Mouse (Mus musculus): ENCODE data around the gene Rhbdl1. TPM values are rescaled to one million over a fixed set of nuclear protein-coding genes. Genes with fewer than 3 reads are reported as not detected.

Gene Rhbdl1
- total RNA-seq (2021), result 10 to 100 TPM; 11.9 to 14.6 TPM
- long read RNA-seq, experiment 1, partial matches to known transcripts, result 3 of 6 reads
- long read RNA-seq, experiment 1, other reads (novel, unspliced or antisense), result 2 of 6 reads
- long read RNA-seq, experiment 2, transcript Rhbdl1-201 (8 exons, 1,711 nt), result major isoform, 7 of 22 reads
- long read RNA-seq, experiment 2, partial matches to known transcripts, result 9 of 22 reads
- long read RNA-seq, experiment 2, other reads (novel, unspliced or antisense), result 6 of 22 reads

GRCm38 (mm10) chr17:25837076-25837410 lies at the start of gene Rhbdl1:
TSS of gene Rhbdl1 (minus strand) at chr17:25837295.
- peak; percentile 90 for DNase-seq

- no peak for DNase-seq
Measured at GRCm38 (mm10) chr17:25886806-25887205, 49.7 kb upstream of the Rhbdl1 start.

- DNase-seq, result peak; percentile 30
Measured at GRCm38 (mm10) chr17:25885636-25886035, 48.5 kb upstream of the Rhbdl1 start.

GRCm38 (mm10) chr17:25883824-25884223 lies 46.7 kb upstream of the Rhbdl1 start:
- no peak for DNase-seq

GRCm38 (mm10) chr17:25883268-25883667 lies 46.2 kb upstream of the Rhbdl1 start:
- DNase-seq, result no peak

- DNase-seq, result peak; percentile 41
Measured at GRCm38 (mm10) chr17:25882306-25882705, 45.2 kb upstream of the Rhbdl1 start.

GRCm38 (mm10) chr17:25881691-25882090 lies 44.6 kb upstream of the Rhbdl1 start:
- DNase-seq, result no peak

GRCm38 (mm10) chr17:25880913-25881641 lies 44.0 kb upstream of the Rhbdl1 start:
- DNase-seq, result no peak

GRCm38 (mm10) chr17:25880196-25880910 lies 43.3 kb upstream of the Rhbdl1 start, which contains the start of gene Wfikkn1:
TSS of gene Wfikkn1 (minus strand) at chr17:25880858.
- no peak for DNase-seq

GRCm38 (mm10) chr17:25879750-25880149 lies 42.7 kb upstream of the Rhbdl1 start:
- DNase-seq, result no peak

- peak; percentile 69 for DNase-seq
Measured at GRCm38 (mm10) chr17:25879261-25879660, 42.2 kb upstream of the Rhbdl1 start.

GRCm38 (mm10) chr17:25878611-25879180 lies 41.6 kb upstream of the Rhbdl1 start:
- no peak for DNase-seq

- no peak for DNase-seq
Measured at GRCm38 (mm10) chr17:25877741-25878610, 40.9 kb upstream of the Rhbdl1 start.

GRCm38 (mm10) chr17:25877025-25877424 lies 39.9 kb upstream of the Rhbdl1 start:
- no peak for DNase-seq

- DNase-seq, result peak; percentile 24
Measured at GRCm38 (mm10) chr17:25876347-25876915, 39.3 kb upstream of the Rhbdl1 start.

GRCm38 (mm10) chr17:25875171-25876136 lies 38.4 kb upstream of the Rhbdl1 start:
- peak; percentile 93 for DNase-seq

GRCm38 (mm10) chr17:25874721-25875170 lies 37.7 kb upstream of the Rhbdl1 start, which contains the start of gene Mettl26:
TSS of gene Mettl26 (plus strand) at chr17:25875074.
- DNase-seq, result peak; percentile 96

GRCm38 (mm10) chr17:25874148-25874720 lies 37.1 kb upstream of the Rhbdl1 start:
- peak; percentile 44 for DNase-seq

GRCm38 (mm10) chr17:25873405-25874147 lies 36.5 kb upstream of the Rhbdl1 start:
- DNase-seq, result no peak
